Mouse (Mus musculus) C2C12 (cell line): ENCODE results near the gene Fth1.

ENCODE experiments used
- CTCF ChIP-seq: IDR thresholded peaks from one replicate; pipeline ENCODE4 v1.5.1; 2011; ENCODE audit not compliant: control insufficient read depth, insufficient read depth, insufficient read length
- MAX ChIP-seq: IDR thresholded peaks from one replicate; pipeline ENCODE4 v1.6.1; 2011; ENCODE audit warnings: mild to moderate bottlenecking, control low read depth
- MYOD1 ChIP-seq: IDR thresholded peaks from one replicate; pipeline ENCODE4 v1.6.1; 2011; ENCODE audit warnings: low read depth; ENCODE audit not compliant: control insufficient read depth, insufficient read length
- USF1 ChIP-seq: IDR thresholded peaks from one replicate; pipeline ENCODE4 v1.6.1; 2011; ENCODE audit warnings: low read depth, mild to moderate bottlenecking, control low read depth, moderate library complexity

- TF ChIP-seq CTCF, result no peak
- TF ChIP-seq USF1, result no peak
- TF ChIP-seq MAX, result no peak
- TF ChIP-seq MYOD1, result no peak
These were observed 33.4 kb upstream of the Fth1 start for GRCm38 (mm10) chr19:9946986-9947385.
